Mouse (Mus musculus) urinary bladder, postnatal 14 days (tissue): ENCODE results near the gene Ifna7.

Experiments used
- DNase-seq: peaks from one replicate; pipeline ENCODE4 v3.0.0; 2021; ENCODE audit warnings: low spot score

The Ifna7 gene

DNA sequence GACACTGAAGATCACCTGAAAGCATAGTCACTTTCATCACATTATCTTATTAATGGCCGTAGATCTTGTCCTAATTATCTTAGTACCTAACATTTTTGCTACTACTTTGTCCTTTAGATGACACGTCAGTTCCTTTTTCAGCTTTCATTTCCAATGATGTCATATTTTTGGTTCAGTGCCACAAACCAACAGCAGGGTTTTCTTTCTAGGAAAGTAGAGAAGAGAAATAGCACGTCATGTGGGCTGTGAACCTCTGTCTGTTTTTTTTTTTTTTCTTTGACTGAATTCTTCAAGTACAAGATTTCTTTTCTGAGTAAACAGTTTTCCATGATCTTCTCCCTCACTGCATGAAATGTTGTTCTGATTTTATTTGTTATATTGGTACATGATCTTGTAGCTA lies 24.0 kb downstream of the Ifna7 start:
- DNase-seq, result no peak

DNA sequence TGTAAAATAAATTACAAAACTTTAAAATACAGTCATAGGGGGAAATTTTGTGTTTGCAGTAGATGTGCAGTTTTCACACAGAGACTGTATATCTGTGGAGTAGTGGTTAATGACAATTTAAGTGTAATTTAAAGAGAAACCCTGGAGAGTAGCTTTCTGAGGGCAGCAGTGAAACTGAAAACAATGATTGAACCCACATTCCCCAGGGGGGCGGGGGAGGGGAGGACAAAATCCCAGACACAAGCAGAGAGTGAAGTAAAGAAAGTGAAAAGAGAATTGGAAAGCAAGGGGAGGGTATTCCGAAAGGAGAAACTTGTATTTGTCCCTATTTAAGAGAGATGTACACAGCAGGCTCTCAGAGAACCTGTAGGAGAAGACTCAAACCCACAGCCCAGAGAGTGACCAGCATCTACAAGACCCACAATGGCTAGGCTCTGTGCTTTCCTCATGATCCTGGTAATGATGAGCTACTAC lies 25.4 kb downstream of the Ifna7 start, which contains the start of gene Ifna4:
TSS of gene Ifna4 (plus strand) at position 424 of the 474 bp plus-strand sequence.
- no peak for DNase-seq

DNA sequence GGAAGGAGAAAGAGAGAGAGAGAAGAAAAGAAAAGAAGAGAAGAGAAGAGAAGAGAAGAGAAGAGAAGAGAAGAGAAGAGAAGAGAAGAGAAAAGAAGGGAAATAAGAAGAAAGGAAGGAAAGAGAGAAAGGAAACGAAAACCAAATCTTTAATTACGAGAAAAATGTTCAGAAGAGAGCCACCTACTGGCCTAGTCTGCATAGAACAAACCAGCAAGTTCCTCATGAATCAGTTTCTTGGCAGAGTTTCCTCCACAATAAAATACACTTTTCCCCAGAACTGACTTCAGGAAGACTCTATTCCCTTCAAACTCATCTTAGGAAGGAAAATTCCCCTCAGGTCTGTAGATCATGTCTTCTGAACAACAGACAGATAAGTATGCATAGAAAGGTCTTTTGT lies 29.3 kb downstream of the Ifna7 start:
- no peak for DNase-seq

DNA sequence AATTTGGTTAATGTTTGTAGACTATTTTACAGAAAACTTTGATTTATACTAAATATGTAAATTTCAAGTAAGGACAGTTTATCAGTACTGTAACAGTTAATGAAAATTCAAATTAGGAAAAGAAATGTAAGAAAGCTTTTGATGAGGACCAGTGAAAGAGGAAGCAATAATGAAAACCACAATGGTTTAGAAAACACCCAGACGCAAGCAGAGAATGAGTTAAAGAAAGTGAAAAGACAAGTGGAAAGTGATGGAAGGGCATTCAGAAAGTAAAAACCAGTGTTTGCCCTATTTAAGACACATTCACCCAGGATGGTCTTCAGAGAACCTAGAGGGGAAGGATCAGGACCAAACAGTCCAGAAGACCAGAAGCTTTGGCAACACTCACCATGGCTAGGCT lies 33.7 kb downstream of the Ifna7 start, which contains the start of gene Ifna1:
TSS of gene Ifna1 (plus strand) at position 390 of the 400 bp plus-strand sequence.
- DNase-seq, result no peak

DNA sequence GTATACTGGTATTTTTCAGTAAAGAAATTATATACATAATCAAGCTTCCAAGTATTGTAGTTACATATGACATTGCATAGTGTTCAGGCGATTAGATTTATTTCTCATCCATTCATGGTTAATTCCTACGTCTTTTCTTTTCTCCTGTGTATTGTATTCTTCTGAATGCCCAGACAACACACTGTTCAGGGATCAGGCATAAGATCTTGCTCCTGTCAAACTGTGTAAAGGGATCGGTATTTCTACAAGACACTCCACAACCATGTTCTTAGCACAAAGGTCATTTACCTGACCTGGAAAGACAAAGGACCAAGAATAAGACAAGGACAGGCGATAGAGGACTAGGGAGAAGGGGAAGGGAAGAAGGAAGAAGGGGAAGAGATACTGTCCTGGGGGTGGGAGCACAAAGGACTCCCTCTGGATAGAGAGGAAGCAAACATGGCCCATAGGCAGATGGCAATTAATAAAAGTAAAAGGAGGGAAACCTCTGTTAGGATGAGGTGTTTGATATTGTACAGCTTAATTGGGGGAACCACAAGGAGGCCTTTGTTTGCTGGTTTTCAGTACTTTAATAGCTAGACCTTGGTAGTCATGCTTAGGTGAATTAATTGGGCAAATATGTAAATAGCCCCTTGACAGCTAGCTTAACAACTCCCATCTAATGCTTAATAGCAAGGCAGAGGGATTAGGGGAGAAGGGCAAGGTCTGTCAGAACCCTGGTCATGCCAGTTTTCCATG lies 35.2 kb downstream of the Ifna7 start:
- no peak for DNase-seq

DNA sequence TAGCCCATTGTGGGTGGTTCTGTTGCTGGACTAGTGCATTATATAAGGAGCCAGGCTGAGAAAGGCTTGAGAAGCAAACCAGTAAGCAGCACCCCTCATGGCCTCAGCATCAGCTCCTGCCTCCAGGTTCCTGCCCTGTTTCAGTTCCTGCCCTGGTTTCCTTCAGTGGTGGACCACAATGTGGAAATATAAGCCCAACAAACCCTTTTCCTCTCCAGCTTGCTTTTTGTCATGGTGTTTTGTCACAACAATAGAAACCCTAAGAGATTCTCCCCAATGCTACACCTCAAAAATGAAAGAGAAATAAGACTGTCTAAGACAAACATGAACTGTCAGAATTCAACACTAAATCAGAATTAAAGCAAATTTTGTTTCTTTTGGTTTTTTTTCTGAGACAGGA lies 43.2 kb downstream of the Ifna7 start:
- no peak for DNase-seq

DNA sequence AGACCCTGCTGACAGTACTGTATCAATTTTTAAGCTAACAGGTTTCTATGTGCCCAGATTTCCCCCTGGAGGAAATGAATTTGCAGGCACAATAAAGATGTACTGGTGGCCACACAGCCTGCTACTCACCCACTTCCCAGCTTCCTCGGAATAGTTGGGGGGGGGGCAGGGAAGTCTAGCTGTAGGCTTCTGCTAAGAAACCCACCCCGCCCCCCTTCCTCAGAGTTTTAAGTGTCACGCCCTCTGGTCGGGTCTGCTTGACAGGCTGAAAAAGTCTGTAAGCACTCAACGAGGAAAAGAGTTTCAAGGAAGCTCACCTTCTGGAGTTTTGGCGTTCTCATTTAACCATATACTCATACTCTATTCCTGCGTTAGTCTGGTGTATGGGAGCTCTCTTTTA lies 47.3 kb downstream of the Ifna7 start:
- no peak for DNase-seq

DNA sequence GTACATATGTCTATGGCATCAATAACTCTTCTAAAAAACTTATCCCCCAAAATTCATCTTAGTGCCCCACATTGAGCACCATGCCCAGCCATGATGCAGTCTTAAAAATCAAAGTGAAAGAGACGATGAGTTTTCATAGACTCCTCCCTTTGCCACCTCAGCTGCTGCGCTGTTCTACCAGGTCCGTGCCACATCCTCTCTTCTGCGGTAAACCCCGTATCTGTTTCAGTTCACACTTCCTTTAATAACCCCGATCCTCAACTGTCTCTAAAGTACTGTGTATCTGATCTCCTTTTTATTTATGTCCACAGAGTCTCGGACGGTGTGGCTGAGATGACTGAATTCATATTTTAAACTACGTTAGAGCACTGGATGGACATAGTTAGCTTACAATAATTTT lies 48.6 kb downstream of the Ifna7 start:
- no peak for DNase-seq

DNA sequence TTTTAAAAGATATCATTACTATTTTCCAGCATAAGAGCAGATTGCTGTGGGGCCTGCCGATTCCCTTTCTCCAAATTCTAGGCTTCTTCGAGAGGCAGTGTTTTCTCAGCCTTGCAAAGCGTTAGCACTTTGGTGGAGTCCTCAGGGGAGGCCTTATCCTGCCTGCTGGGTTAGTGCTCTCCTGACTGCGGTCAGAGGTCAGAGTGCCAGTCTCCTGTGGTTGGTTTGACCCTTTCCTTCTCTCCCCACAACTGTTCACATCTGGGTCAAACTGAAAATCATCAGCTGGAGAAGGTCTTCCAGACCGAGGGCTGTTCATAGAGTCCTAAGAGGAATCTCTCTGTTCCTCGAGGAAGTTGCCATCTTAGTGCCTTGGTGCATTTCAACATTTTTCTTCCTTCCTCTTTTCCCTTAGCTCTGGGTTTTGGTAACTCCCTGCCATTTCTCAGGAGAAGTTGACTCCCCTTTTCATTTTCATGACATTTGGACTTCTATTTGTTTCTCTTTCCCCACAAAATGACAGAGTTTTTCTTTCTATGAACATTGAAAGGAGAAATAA lies 49.1 kb downstream of the Ifna7 start:
- DNase-seq, result no peak
